Mouse (Mus musculus) hindbrain, postnatal 0 days (tissue): Measurements from ENCODE around the gene Glod4. TPM values are rescaled to one million over a fixed set of nuclear protein-coding genes. Genes with fewer than 3 reads are reported as not detected.

Experiments used
- ATAC-seq: fragments of 200-750 bp; cut with Nextera tagmentation; 2 replicates; pipeline ENCODE4 v1.8.0; 2017; ENCODE audit warnings: mild to moderate bottlenecking, moderate TSS enrichment, moderate library complexity
- DNase-seq: peaks from one replicate; pipeline ENCODE4 v3.0.0-alpha.2; 2015; ENCODE audit warnings: low spot score
- H3K27ac ChIP-seq: fragments of 300-500 bp; sonication (generic); 2 replicates; pipeline ENCODE4 v1.5.1; 2014; ENCODE audit warnings: mild to moderate bottlenecking
- H3K27me3 ChIP-seq: fragments of 300-500 bp; sonication (generic); 2 replicates; pipeline ENCODE4 v1.6.1; 2014; ENCODE audit warnings: low read length, mixed read lengths; ENCODE audit not compliant: insufficient read depth
- H3K36me3 ChIP-seq: fragments of 300-500 bp; sonication (generic); 2 replicates; pipeline ENCODE4 v1.6.1; 2014; ENCODE audit warnings: low read length, mixed read lengths; ENCODE audit not compliant: insufficient read depth
- H3K4me1 ChIP-seq: fragments of 300-500 bp; sonication (generic); 2 replicates; pipeline ENCODE4 v1.6.1; 2014; ENCODE audit warnings: antibody characterized with exemption, low read length, mixed read lengths; ENCODE audit not compliant: insufficient read depth
- H3K4me2 ChIP-seq: fragments of 300-500 bp; sonication (generic); 2 replicates; pipeline ENCODE4 v1.6.1; 2014; ENCODE audit warnings: low read depth, mild to moderate bottlenecking, low read length, moderate library complexity, mixed read lengths
- H3K4me3 ChIP-seq: fragments of 300-500 bp; sonication (generic); 2 replicates; pipeline ENCODE4 v1.5.1; 2014; ENCODE audit warnings: low read length
- H3K9ac ChIP-seq: fragments of 300-500 bp; sonication (generic); replicated peaks from 2 replicates; pipeline ENCODE4 v1.6.1; 2014; ENCODE audit warnings: mild to moderate bottlenecking, low read length, moderate library complexity, mixed read lengths
- H3K9me3 ChIP-seq: fragments of 300-500 bp; sonication (generic); 2 replicates; pipeline ENCODE4 v1.6.1; 2016; ENCODE audit warnings: low read length, mixed read lengths
- CTCF ChIP-seq: IDR thresholded peaks from 2 replicates; pipeline ENCODE4 v1.5.1; 2016; ENCODE audit warnings: antibody characterized with exemption, control low read depth, low read depth
- WGBS: fragments of 180-500 bp; shearing (Covaris S2); extraction: QIAGEN DNeasy Blood & Tissue Kit; methylation state at CpG from one replicate; pipeline ENCODE4 v1.1.7; 2014; 5-methylcytosine and 5-hydroxymethylcytosine counted together
- polyA plus RNA-seq: library from polyadenylated mRNA; unstranded; fragments of >200 nt; fragmentation: Nextera tagmentation; extraction: Ambion mirVana; gene quantifications from 2 replicates; pipeline ENCODE4 v1.2.1, GENCODE M21; 2015
- total RNA-seq: library from RNA; depleted of rRNA; stranded (reverse); fragments of >200 nt; gene quantifications from 2 replicates; pipeline ENCODE4 v1.2.3, GENCODE M21; 2014

Gene Glod4
- total and polyA plus RNA-seq, 2 experiments from 2014 or later = 34.2 to 118 TPM

DNA sequence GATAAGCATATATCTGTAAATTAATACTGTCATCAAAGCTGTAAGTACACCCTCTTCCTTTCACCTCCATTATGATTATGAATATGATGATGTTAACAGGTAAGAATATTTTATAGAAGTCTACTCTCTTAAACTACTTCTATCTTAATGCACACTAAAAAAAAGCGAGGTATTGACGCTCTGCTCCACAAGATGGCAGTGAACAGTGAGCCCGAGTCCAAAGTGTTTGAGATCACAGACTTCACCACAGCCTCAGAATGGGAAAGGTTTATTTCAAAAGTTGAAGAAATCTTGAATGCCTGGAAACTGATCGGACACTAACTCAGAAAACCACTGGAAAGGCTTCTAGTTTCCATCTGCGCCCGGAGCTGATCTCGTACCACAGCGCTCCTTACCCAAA, 149.9 kb downstream of the Glod4 start:
- Histone ChIP-seq H3K4me1 (no peaks in the 10 kb centered on the region), H3K4me2 (no peak overlapping the region), H3K36me3 (peaks cover 10% of the 10 kb centered on the region; the same call in 1 of the 2 replicates), H3K9me3 (no peaks in the 10 kb centered on the region), H3K9ac (no peak overlapping the region), H3K4me3 (no peak overlapping the region), H3K27me3 (no peaks in the 10 kb centered on the region), H3K27ac (no peak overlapping the region)
- ATAC-seq (no peak), DNase-seq (peak; percentile 47)
- peak; percentile 50 for TF ChIP-seq CTCF
- 89% methylated on average over 8 of the region's 8 CpGs for WGBS

DNA sequence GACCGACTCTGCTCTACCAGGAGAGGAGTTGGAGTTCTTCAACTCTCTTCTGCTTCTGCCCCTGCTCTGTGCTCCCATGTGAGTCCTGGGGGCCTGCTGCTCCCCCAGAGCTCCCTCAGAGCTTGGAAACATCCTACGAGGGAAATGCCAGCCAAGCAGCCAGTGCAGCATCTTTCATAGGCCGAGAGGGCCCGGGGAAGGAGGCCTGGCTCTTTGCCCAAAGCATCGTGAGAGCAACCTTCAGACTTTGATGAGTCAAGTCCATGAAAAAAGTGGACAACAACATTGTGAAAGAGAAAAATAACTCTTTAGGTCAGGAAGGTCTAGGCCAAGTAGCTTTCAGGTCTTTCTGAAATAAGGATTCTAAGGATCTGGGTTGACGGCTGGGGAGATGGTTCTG, 153.7 kb downstream of the Glod4 start:
- DNase-seq (no peak), ATAC-seq (no peak)
- Histone ChIP-seq H3K9ac (no peak overlapping the region), H3K4me2 (no peak overlapping the region), H3K4me3 (no peak overlapping the region), H3K36me3 (peaks cover 14% of the 10 kb centered on the region; the same call in 1 of the 2 replicates), H3K4me1 (no peaks in the 10 kb centered on the region), H3K9me3 (no peaks in the 10 kb centered on the region), H3K27me3 (no peaks in the 10 kb centered on the region), H3K27ac (no peak overlapping the region)
- TF ChIP-seq CTCF = no peak
- WGBS = 56% methylated on average over 6 of the region's 6 CpGs

DNA sequence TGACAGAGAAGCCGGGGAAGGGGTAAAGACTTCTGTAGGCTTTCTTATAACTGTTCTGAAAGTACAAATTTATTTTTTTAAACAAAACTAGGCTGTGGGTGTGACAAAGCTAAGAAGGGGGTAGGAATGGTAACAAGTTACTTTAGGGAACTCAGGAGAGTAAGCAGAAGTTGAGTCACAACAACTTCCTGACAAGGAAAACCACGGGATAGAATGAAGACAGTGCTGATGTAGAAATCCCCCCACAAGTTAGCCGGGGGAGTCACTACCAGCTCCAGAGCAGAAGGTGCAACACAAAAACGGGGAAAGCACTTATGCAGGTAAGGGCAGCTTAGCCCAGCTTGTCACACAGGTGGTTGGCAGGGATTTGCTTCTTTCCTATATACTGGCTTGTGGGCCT, 155.0 kb downstream of the Glod4 start:
- 85% methylated on average over 4 of the region's 4 CpGs for WGBS
- H3K9ac ChIP-seq = no peak overlapping the region
- no peak for TF ChIP-seq CTCF
- ATAC-seq (no peak), DNase-seq (no peak)
- H3K27me3 ChIP-seq = no peaks in the 10 kb centered on the region
- H3K9me3 ChIP-seq = no peaks in the 10 kb centered on the region
- H3K27ac ChIP-seq = no peak overlapping the region
- no peaks in the 10 kb centered on the region for H3K4me1 ChIP-seq
- H3K36me3 ChIP-seq = peaks cover 14% of the 10 kb centered on the region; the same call in 1 of the 2 replicates
- H3K4me3 ChIP-seq = no peak overlapping the region
- H3K4me2 ChIP-seq = no peak overlapping the region

DNA sequence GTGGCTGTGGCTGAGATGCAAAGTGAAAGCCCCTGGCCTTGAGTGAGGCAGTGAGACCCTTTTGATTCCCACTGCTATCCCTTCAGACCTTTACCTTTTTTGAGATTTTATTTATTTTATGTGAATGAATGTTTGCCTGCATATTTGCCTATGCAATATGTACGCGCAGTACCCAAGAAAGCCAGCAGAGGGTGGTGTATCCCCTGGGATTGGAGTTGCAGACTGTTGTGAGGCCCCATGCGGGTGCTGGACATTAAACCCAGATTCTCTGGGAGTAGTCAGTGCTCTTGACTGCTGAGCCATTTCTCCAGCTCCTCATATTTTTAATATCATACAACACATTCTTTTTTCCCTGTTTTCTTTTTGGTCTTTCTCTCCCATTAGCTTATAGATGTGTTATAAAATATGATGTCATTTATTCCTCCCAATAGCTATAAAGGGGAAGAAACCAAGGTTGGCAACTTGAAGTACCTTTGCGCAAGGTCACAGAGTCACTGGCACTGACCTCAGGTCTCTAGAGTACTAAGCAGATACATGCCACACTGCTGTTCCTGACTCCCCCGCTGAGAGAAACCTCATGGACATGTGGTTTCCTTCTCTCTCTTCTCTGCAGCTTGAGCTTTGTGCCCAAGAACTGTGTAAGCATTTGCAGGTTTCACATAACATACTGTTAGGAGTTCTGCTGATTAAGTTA, 157.5 kb downstream of the Glod4 start:
- Histone ChIP-seq H3K4me3 (no peak overlapping the region), H3K27ac (no peak overlapping the region), H3K4me2 (no peak overlapping the region), H3K36me3 (peaks cover 19% of the 10 kb centered on the region), H3K9ac (no peak overlapping the region), H3K27me3 (no peaks in the 10 kb centered on the region), H3K4me1 (no peaks in the 10 kb centered on the region), H3K9me3 (no peaks in the 10 kb centered on the region)
- WGBS = 67% methylated on average over 5 of the region's 5 CpGs
- no peak for ATAC-seq
- peak; percentile 59 for DNase-seq
- TF ChIP-seq CTCF = peak; percentile 74

DNA sequence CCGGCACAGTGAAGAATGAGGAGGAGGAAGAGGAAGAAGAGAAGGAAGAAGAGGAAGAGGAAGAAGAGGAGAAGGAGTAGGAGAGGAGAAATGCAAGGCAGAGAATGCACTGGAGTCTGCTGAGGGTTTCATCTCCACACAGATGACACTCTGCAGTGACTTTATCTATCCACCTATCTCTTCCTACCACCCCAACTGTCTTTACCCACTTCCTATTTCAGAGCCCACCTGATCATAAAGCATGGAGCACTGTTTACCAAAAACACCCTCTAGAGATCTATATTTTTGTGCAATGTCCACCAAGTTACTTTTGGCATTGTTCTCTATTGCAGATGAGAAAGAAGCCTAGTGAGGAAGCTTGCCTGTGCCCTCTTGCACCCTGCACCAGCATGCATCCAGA, 158.6 kb downstream of the Glod4 start:
- 92% methylated on average over 1 of the region's 1 CpGs for whole genome bisulfite sequencing
- ATAC-seq (no peak), DNase-seq (no peak)
- no peak for TF ChIP-seq CTCF
- no peak overlapping the region for H3K27ac ChIP-seq
- H3K4me1 ChIP-seq = no peaks in the 10 kb centered on the region
- peaks cover 25% of the 10 kb centered on the region for H3K36me3 ChIP-seq
- H3K9ac ChIP-seq = no peak overlapping the region
- no peaks in the 10 kb centered on the region for H3K27me3 ChIP-seq
- H3K4me2 ChIP-seq = no peak overlapping the region
- no peaks in the 10 kb centered on the region for H3K9me3 ChIP-seq
- H3K4me3 ChIP-seq = no peak overlapping the region

DNA sequence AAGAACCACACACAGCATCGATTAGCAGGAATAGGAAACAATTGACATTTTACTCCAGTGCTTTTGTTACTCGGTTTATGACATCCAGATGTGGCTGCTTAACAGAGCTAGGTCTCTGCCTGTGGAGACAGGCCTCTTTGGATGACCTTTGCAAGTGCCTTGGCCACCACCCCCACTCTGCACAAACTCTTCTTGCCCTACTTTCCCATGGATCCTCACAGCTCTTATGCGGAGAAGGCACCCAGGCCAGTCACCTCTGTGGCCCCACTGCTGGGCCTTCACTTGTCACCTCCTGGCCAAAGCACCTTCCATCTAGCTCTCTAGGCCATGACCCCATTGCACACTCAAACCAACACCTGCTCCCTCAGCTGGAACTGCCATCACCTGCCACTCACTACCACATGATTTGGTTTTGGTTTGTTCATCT, 159.6 kb downstream of the Glod4 start:
- H3K27ac ChIP-seq = no peak overlapping the region
- ATAC-seq (no peak), DNase-seq (no peak)
- no peak overlapping the region for H3K4me3 ChIP-seq
- no peaks in the 10 kb centered on the region for H3K9me3 ChIP-seq
- 83% methylated on average over 3 of the region's 3 CpGs for WGBS
- no peak overlapping the region for H3K4me2 ChIP-seq
- peaks cover 25% of the 10 kb centered on the region for H3K36me3 ChIP-seq
- H3K9ac ChIP-seq = no peak overlapping the region
- no peak for TF ChIP-seq CTCF
- H3K4me1 ChIP-seq = no peaks in the 10 kb centered on the region
- H3K27me3 ChIP-seq = no peaks in the 10 kb centered on the region

DNA sequence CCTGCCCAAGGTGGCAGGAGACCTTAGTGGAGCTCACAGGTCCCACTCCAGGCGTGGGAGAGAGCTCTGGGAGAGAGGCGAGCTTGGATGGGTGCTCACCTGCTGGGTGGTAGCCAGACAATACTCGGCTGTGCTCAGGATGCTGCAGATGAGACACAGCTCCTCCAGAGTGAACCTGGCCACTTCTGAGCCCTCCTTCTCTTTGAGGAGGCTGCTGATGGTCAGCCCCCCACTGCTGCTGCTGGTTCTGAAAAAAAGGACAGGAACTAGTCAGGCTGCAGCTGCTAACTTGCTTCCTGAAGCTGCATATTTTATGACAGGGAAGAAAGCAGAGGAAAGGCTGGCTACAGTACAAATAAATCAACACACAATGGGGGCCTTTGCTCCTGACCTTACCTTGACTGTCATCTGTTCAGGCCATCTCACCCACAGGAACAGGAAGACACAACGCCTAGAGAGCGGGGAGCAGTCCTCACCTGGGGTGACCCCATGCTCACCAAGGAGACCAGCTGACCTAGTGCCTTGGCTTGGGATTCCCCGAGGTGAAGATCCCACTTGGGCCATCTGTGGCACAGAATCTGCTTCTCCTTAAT, 162.4 kb downstream of the Glod4 start:
- H3K27ac ChIP-seq = peak overlapping the region; percentile 7; the same call in 1 of the 2 replicates
- no peak for TF ChIP-seq CTCF

More for the DNA sequence above, 162.4 kb downstream of the Glod4 start:
- Histone ChIP-seq H3K4me3 (no peak overlapping the region), H3K4me1 (no peaks in the 10 kb centered on the region), H3K4me2 (no peak overlapping the region), H3K9ac (no peak overlapping the region), H3K9me3 (no peaks in the 10 kb centered on the region), H3K27me3 (no peaks in the 10 kb centered on the region), H3K36me3 (peaks cover 37% of the 10 kb centered on the region)
- DNase-seq (no peak), ATAC-seq (no peak)
- WGBS = 83% methylated on average over 6 of the region's 6 CpGs
